Mouse (Mus musculus) brain, embryonic 14.5 days (tissue): Measurements from ENCODE around the gene Hist1h2ao.

Experiments
- CTCF ChIP-seq: fragments of 200-500 bp; IDR thresholded peaks from 2 replicates; pipeline ENCODE4 v1.5.1; 2012; ENCODE audit warnings: inconsistent platforms, mild to moderate bottlenecking, moderate library complexity, borderline replicate concordance; ENCODE audit not compliant: insufficient read depth, insufficient read length; ENCODE audit errors: extremely low read depth
- POLR2A ChIP-seq: fragments of 200-500 bp; IDR thresholded peaks from 2 replicates; pipeline ENCODE4 v1.6.1; 2012; ENCODE audit warnings: mild to moderate bottlenecking, inconsistent platforms, borderline replicate concordance; ENCODE audit not compliant: poor library complexity, insufficient read depth, insufficient read length, severe bottlenecking; ENCODE audit errors: extremely low read depth

DNA sequence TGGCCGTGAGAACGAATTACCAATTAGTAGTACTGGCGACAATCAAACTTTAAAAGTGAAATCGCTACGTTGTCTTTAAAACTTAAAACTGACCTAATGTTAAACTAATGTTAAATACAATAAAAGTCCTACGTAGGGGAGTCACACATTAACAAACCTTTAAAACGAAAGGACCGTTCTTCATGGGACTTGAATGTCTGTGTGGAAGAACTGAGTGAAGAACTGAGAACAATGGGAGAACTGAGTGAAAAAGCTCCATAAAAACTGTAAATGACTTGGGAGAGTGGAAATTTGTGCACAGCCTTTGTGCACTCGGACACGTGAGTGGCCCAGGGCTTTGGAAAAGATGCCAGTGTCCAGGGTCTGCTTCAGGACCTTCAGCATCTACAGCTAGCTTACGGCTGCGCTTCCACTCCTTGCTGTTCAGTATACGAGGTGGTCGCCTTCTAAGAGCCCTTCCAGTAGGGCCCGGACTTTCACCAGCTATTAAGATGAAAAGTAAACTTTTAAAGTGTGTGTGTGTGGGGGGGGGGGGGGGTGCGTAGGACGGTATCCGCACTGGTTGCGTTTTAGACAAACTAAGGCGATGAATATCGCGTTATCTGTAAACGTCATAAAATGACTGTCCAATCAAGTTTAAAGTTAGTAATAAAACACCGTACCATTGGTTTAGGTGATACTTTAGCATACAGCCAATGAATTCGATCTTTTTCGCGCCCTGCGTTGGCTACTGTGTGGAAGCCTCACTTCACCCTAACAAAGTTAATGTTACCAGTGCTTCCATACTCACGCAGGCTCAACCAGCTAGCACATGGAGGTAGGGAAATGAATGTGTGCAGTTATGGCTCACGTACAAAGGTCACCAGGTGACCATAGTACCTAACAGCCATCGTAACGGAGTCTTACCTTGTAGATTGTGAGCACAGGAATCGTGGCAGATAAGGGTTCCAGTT is 31.2 kb upstream of the Hist1h2ao start:
- TF ChIP-seq CTCF = no peak
- peak; percentile 17; the same call in 1 of the 2 replicates for TF ChIP-seq POLR2A
